Mouse (Mus musculus) gastrocnemius, postnatal 10 days (tissue): ENCODE measurements around the gene Ptgs1. TPM values are rescaled to one million over a fixed set of nuclear protein-coding genes. Genes with fewer than 3 reads are reported as not detected.

Experiments
- DNase-seq: peaks from one replicate; pipeline ENCODE4 v3.0.0; 2021; ENCODE audit warnings: mixed read lengths
- total RNA-seq, 2 experiments: library from RNA; stranded (reverse); gene quantifications; 2 replicates each; pipeline ENCODE4 v1.2.3; 2021

Ptgs1 gene
- total RNA-seq, 2 experiments from 2014 or later: 3.9 to 5.6 TPM

DNA sequence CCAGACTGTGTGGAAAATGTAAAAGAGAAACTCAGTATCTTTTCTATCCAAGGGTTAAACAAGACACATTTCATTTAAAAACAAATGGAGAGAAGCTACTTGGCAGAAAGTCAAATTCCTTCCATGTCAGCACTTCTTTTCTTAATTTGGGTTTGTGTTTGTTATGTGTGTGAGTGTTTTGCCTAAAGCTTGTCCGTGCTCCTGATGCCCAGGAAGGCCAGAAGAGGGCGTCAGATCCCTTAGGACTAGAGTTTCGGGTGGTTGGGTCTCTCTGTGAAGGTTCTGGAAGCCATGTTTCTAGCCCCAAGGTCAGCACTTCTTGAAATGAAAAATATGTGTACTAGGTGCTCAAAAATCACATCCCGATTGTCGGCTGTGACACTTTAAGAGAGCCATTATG, 15.8 kb upstream of the Ptgs1 start:
- no peak for DNase-seq

DNA sequence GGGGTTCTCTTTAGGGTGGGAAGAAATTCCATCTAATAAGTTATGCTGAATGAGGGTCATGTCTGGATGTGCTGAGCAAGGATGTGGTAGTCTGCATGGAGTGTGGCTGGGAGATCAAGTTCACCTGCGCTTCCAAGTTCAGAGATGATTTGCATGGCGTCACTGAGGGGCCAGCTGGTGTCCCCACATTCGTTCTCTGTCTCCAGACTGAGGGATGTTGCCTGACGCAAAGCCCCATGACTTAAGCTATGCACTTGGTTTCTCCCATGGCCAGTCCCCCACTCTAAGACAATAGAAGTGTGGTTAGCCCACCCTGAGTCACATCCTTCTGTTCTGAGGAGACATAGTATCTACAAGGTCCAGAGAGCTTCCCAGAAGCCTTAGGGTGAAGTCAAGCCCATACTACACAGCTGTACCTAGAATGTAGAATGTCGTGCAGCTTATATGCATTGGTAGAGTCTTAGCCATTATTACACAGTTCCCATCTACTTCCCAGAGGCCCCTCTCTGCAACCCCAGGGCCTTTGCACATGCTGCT, 15.0 kb upstream of the Ptgs1 start:
- DNase-seq: no peak

DNA sequence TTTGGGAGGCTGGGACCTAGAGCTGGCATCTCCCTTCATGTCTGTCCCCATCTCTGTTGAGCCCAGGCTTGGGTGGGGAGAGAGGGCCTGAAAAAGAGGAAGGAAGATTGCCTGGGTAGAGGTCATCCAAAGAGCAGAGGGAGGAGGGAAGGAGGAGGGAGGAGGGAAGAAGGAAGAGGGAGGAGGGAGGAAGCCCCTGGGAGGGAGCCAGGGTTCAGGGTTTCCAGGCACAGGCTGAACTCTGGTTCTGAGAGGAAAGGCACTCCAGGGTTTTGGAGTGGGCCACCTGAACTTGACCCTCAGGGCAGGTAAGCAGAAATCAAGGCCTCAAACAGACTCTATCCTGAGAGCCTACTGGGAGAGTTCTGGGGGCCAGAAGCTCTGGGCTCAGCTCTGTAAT, 13.7 kb upstream of the Ptgs1 start:
- no peak for DNase-seq

DNA sequence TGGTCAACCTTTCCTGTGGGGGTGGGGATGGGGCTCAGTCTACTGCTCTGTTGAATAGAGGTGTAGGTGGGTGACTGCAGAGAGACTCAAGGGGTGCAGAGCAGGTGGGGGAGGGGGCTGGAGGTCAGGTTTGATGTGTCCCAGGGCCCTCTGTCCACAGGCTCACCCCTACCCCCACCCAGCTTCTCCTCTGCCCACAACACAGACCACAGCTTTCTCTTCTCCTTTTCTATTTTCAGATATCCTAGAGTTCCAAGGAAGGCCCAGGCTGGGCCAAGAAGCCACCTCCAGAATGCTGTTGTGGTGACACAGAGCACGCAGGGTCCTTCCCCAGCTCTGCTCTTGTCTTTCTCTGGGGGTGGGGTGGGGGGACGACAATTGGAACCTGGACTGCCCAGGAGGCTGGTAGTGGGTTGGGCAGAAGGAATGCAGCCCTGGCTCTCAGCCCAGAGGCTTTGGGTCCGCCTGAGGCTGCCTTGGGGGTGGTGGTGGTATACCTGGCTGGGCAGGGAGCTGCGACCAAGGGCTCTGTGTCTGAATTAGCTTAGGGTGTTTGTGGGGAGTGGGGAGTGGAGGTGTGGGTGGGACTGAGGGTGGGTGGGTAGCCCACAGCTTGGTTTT, 13.2 kb upstream of the Ptgs1 start:
- no peak for DNase-seq

DNA sequence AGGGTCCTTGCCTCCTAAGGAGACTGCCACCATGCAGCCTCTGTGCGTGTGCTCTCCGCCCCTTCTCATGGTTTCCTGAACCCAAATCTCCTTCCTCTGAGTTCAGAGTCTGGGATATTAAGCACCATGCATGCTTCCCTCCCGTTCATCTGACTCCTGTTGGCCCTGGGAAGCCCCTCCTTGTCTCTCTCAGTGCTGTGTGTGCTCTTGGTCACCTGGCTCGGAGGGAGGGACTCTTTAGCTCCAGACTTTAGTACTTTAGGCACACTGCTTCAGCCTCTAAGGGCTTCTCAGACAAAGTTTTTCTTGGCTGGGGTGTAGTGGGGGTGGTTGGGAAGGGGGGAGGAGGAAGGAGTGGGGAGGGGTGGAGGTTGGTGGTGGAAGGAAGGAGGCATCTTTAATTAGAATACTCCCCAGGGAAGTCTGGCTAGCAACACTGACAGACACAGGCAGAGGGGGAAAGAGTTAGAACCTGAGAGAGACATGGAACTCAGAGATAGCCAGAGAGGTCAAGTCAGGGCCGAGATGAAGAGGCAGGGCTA, 12.5 kb upstream of the Ptgs1 start:
- no peak for DNase-seq

DNA sequence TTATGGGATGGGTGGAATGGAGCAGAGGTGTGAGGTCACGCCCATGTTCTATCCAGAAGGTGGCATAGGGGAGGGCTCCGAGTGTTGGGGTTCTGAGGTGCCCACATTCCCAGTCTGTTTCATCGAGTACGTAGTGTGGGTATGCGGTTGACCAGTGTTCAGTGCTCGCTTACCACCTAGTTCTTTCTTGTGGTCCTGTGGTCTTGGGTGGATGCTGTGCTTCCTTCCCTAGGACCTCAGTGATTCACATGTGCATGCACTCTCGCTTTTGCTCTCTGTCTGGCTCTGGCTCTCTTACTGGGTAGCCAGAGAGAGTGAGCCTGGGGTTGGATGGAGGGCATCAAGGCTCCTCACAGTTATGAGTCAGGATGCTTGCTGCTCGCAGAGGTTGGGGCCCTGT, 10.1 kb upstream of the Ptgs1 start:
- DNase-seq: no peak

DNA sequence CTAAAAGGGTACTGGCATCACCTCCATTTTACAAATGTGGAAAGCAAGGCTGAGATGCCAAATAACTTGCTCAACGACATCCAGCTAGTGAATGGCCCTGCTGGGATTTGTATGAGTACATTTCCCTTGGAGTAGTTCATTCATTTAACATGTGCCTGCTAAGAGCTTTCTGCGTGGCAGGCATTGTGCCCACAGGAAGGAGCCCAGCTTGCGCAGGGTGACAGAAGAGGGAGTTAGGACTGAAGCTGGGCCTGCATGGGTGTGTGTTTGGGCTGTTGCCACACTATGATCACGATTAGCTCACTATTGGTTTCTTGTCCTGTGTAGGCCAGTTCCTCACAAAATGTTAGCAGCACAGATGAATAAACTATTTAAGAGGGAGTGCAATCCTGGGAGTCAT, 9.3 kb upstream of the Ptgs1 start:
- no peak for DNase-seq

DNA sequence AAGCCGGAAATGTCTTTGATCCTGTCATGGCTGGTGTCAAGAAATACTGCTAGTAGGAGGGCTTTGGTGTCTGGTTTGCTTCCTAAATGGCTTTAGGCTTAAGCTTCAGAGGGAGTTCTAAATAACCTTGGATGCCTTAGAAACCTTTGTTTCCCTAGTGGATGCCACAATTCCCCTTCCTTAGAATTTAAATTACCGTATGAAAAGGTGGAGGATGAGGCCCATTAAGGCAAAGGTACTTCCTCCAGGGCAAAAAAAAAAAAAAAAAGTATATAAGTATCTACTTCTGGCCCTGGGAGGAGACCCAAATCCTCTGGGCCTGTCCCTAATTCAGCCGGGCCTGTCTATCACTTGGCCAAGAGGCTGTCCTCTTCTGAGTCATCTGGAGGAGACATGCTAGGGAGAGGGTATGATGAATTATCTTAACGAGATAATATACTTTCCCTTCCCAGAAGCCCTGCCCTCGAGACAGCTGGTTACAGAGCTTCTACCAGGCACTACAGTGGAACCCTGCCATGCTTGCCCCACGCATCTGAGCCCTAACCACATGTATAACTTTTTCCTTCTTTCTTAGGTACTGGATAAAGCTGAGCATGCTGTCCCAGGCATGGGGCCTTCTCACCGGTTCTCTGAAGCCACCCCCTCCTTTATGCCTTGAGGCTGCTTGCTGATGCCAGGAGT, 7.9 kb upstream of the Ptgs1 start:
- DNase-seq: no peak

DNA sequence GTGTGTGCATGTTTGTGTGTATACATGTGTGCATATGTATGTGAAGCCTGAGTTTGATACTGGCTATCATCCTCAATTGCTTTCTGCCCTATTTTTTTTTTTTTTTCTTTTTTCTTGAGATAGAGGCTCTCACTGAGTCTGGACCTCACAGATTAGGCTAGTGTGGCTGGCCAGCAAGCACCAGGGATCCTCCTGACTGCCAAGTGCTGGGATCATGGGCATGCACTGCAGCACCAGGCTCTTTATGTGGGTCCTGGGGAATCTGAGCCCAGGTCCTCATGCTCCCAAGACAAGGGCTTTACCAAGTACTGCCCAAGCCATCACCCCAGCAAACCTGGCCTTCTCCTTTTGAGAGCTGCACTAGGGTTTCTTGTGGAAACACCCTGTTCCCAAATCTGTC, 6.8 kb upstream of the Ptgs1 start:
- no peak for DNase-seq

DNA sequence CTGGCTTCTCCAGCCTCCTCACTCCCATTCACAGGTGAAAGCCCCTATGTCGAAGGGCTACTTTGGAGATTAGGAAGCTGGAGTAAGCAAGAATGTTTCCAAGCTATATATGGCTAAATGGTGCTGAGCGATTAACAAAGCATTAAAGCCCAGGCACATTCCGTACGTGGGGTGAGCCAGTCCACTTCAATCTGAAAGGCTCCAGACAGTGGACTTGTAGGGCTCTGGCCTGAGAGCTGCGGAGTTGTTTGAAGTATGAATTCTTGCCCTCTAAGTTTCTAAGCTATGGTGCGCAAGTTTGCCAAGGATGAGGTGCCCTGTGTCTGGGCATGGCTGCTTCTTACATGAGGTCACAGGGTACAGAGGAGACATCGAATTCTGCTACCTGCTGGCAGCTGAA, 6.1 kb upstream of the Ptgs1 start:
- DNase-seq: no peak

DNA sequence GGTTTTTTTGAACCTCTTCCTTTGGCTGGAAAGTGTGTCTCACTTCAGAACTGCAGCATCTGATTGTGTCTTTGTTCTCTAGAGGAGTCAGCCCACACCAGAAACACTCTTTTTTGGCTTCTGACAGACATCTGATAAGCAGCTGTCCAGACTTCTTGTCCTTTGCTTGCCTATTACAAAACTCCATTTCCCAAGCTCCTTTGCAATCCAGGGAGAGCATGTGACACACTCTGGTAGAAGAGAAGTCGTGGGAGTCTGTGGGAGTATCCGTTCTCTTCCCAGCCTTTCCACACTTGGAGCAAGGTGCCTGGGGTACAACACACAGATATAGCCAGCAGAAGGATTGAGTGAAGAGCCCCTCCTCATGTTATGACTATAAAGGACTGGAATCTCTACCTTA, 5.6 kb upstream of the Ptgs1 start:
- DNase-seq: no peak

DNA sequence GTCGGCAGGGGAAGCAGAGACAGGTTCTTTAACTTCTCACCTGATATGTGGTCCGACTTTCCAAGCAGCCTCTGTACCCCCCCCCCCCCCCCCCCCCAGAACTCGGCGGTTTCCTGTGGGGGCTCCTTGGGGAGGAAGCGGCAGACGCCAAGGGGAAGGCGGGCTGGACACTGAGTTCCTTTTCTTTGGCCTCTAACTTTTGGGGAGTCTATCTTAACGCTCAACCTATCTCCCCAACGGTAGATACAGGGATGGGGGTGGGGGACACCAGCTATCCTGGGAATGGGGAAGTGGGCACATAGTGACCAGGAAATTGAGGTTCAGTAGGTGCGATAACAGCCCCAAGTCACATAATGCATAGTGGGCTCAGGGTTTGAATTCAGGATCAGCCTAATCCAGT, 741 bp downstream of the Ptgs1 start:
- DNase-seq: no peak

DNA sequence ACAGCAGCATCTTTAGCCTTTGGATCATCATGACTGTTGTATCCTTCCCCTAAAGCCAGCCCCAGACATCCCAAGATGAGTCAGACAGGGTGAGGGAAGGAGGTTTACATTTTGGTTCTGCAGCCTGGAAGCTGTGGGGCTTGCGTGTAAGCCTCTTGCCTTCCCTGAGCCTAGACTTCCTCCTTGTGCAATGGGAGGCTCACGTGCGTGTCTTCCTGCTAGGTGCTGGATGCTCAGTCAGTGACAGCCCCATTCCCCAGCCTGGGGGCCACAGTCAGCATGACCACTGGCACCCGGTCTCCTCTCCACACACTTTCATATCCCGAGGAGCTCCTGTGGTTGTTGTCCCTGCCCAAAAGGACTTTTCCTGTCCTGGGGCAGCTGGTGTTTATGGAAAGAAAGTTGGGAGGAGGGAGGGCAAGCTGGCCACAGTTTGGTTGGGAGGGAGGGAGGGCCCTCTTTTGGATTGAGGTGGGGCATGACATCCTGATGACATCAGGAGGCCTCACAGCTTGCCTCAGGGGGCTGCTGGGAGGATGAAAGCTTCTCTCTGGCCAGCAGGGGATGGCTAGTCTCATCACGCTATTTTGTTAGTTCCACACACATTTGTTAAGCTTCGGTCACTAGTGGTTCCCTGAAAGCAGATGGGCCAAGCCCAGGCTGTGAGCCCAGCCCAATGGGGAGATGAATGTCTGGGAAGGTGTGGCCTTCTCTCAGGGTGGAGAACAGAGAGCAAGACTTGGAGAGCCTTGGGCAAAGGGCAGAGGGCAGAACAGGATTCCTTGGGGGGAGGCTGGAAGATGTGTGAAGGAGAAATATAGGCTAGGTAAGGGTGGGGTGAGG, 4.5 kb downstream of the Ptgs1 start:
- DNase-seq: no peak

DNA sequence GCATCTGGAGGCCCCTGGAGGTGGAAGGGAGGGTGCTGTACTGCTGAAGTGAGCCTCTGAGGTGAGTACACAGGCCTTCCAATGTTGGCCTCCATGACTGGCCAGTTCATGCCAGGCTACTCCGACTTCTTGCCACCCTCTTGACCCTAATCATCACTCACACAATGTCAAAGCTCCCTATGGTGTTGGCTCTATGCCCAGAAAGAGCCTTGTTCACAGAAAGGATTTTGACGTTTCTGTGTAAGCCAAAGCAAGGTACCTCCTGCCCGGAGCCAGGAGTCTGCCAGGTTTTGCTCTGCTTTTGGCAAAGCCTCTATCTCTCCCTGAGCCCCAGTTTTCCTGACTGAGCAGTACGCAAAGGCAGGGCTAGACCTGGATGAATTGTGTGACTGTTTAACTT, 5.7 kb downstream of the Ptgs1 start:
- no peak for DNase-seq

DNA sequence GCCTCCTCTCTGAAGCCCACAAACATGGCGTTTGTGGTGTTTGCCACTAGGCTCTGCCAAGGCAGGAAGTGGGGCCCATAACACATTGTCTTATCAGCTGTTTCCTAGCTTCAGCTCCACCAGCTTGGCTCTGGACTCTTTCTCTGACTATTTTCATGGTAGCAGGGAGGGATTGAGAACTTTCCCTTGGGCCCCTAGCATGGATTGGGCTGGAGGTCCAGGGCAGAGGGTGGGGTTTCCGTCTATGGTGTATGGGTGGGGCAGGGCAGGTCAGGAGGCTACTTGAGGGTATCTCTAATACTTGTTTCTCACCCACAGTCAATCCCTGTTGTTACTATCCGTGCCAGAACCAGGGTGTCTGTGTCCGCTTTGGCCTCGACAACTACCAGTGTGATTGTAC, 6.7 kb downstream of the Ptgs1 start:
- no peak for DNase-seq

DNA sequence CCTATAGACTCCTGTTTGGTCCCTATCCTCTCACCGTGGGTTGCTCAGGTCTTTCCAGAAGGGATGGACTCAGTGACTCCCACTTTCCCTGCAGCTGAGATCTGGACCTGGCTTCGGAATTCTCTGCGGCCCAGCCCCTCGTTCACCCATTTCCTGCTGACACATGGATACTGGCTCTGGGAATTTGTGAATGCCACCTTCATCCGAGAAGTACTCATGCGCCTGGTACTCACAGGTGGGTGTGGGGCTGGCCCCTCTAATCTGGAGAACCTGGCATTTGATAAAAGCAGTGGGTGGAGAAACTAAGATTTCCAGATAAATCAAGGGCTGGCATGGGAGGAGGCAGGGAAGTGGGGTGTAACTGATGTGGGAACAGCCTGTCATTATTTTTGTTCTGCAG, 7.3 kb downstream of the Ptgs1 start:
- no peak for DNase-seq

DNA sequence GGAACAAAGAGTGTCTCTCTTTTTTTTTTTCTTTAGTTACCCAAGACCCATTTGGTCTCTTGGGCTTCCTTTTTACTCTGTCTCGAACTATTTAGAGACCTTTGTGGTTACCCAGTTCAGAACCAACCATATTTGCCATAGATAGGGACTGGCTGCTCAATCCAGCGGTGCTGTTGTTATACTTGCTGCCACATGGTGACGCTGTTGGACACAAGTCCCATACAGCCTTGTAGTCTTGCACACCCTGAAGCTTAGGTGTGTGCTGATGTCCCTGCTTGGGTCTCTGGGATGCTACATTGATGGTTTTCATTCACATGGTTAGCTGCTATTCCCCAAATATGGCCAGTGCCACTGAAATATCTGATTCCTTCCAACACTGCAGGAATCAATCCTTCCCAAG, 8.2 kb downstream of the Ptgs1 start:
- DNase-seq: no peak

DNA sequence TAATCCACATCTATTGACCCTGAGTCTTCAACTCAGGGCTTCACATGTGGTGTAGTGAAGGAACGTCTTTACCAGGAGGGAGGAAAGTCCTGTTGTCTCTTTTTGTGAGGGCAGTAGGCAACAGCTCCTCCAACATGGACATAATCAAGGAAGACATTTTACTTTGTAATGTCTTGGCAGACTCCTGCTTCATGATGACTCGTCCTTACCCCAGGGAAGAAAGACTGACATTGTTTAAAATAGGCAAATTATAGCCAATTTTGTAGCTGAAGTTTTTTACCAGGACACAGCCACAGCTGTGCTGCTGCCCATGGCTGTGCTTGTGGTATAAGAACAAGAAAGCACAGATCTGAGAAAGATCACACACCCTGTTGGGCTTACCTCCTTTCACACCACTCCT, 8.7 kb downstream of the Ptgs1 start:
- no peak for DNase-seq

DNA sequence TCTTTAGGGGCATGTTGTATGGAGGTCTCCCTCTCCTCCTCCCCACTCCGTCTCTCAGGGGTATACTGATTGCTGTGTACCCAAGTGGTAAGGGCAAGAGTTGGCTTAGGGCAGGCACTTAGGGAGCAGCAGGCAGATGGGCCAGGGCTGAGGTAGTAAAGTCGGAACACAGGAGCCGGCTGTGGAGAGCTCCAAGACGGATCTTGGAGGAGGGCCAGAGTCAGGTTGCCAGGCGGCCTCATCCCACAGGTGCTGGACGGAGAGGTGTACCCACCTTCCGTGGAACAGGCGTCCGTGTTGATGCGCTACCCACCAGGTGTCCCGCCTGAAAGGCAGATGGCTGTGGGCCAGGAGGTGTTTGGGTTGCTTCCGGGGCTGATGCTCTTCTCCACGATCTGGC, 12.3 kb downstream of the Ptgs1 start:
- DNase-seq: no peak

DNA sequence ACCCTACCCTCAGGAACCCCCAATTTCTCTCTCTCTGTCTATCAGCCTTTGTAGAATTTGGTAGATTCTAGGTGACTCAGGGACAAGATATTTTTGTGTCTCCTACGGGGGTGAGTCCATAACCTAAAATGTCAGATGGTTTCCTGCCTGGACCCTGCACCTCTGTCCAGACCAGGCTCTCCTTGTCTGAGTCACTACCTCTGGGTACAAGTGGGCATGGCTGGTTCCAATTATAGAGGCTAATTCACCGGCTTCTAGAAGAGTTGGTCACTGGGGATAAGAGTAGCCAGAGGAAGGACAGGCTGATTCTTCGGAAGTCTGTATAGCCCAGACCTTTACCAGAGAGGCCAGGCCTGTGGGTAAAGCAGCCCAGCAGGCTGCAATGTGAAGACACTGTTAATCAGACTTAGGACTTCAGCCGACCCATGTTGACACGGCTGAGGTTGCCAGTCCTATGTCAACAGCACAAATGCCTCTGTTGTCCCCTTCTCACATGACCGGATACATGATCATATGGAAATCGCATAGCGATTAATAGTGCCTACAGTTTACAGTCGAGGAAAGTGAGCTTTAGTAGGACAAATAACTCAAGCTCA, 13.2 kb downstream of the Ptgs1 start:
- DNase-seq: no peak

DNA sequence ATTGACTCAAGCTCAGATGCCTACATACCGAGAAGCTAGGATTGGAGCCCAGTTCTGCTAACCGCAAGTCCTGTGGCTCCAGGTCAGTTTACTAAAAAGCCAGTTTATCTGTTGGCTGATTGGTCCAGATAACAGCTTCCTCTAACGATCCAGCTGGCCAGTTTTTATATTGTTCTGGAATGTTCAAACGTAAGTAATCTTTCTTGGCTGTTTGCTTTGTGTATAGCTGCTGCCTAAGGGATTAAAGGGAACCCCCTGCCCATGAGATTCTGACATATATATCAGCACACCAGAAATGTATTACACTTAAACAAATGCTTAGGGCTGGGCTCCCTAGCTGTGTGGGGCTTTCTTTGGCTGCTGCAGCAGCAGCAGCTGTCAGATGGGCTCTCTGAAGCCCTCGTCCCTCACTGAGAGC, 13.7 kb downstream of the Ptgs1 start:
- no peak for DNase-seq

DNA sequence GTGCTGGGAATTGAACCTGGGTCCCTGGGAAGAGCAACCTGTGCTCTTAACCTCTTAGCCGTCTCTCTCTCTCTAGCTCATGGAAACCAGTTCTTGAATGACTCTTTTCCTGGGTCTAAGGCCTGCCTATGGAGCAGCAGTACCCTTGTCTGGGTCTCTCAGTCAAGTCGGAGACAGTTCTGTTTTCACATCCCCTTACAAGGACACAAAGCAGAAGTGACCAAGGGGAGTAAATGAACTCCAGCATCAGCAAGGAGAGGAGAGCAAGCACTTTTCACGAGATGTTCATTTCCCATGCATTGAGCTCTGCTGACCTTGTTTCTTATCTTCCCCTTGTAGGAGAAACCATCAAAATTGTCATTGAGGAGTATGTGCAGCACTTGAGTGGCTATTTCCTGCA, 14.5 kb downstream of the Ptgs1 start:
- DNase-seq: no peak

DNA sequence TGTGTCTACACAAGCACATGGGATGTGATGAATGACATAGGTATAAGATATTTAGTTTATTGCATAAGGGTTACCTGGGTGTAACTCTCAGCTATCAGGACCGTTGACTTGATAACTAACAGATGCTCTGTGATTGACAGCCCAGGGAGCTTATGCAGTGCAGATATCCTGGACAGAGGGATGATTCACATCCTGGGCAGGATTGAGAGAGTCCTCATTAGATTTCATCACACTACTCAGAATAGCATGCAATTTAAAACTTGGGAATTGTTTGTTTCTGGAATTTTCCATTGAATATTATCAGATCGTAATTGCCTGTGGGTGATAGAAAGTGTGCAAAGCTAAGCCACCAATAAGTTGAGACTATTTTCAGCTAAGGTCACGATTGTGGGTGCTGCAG, 17.7 kb downstream of the Ptgs1 start:
- DNase-seq: no peak
